ENCODE assay signal across 13 mouse cellular contexts in genomic region chr10:18237191-18237590, GRCm38 (mm10). TPM values are rescaled to one million over a fixed set of nuclear protein-coding genes. Genes with fewer than 3 reads are reported as not detected.
DNase-seq lines count a peak whose midpoint lies in the region; ATAC-seq and TF ChIP-seq lines count a peak whose summit lies in the region.
"Had no signal": no experiment of that assay in that cellular context is flagged by ENCODE, and none has a peak within 500 bp of the region (broad histone marks: within the 10 kb centered on the region; RNA-seq: fewer than 3 reads in every experiment).

No protein-coding gene starts in this region.

- H3K4me3 ChIP-seq in liver, postnatal 0 days (ENCODE audit: low read depth, low read length): no peak overlapping the region
- no peak overlapping the region for H3K4me3 ChIP-seq in liver, embryonic 11.5 days (ENCODE audit: low read depth, low read length)
- no peak overlapping the region for H3K4me3 ChIP-seq in hindbrain, embryonic 12.5 days
- no peak overlapping the region for H3K4me3 ChIP-seq in hindbrain, embryonic 10.5 days
- H3K4me3 ChIP-seq: liver, embryonic 15.5 days had no signal

- H3K36me3 ChIP-seq in liver, postnatal 0 days (replicated peaks; ENCODE audit: insufficient read depth, low read length): no peaks in the 10 kb centered on the region
- no peaks in the 10 kb centered on the region for H3K36me3 ChIP-seq in liver, embryonic 11.5 days (ENCODE audit: control insufficient read depth, insufficient read depth, low read length)
- no peaks in the 10 kb centered on the region for H3K36me3 ChIP-seq in hindbrain, embryonic 12.5 days
- no peaks in the 10 kb centered on the region for H3K36me3 ChIP-seq in hindbrain, embryonic 10.5 days
- H3K36me3 ChIP-seq: liver, embryonic 15.5 days had no signal

- no peak for TF ChIP-seq CTCF in liver, postnatal 0 days (IDR thresholded peaks at IDR 0.05; ENCODE audit: low read depth)

- no peak overlapping the region for H3K9ac ChIP-seq in liver, postnatal 0 days (replicated peaks)
- no peak overlapping the region for H3K9ac ChIP-seq in liver, embryonic 11.5 days (ENCODE audit: low read depth, low read length)
- H3K9ac ChIP-seq in hindbrain, embryonic 12.5 days: no peak overlapping the region
- H3K9ac ChIP-seq: liver, embryonic 15.5 days had no signal

- intact Hi-C loops in heart, postnatal 36 days (cut with DNase I): loop anchor here (2.0 kb wide), 1 partner anchor 150 kb away; no protein-coding TSS in a partner anchor

- no peak for TF ChIP-seq EP300 in liver, postnatal 0 days (IDR thresholded peaks at IDR 0.05; ENCODE audit: low read depth)

- DNase-seq in adrenal gland, adult (ENCODE audit: inconsistent age in 2 of 2, low spot score in 1 of 2): peak; percentile 71 to 88
- DNase-seq in adrenal gland, postnatal 4 days (ENCODE audit: low spot score in 2 of 2): no peak
- peak; percentile 29 for DNase-seq in liver, postnatal 0 days
- DNase-seq in liver, embryonic 11.5 days (ENCODE audit: low spot score): no peak
- DNase-seq in heart, postnatal 36 days: peak; percentile 42 to 46
- DNase-seq in hindbrain, embryonic 10.5 days (ENCODE audit: low spot score): no peak
- DNase-seq: kidney, adult 18-20 months had no signal

- peaks cover 4% of the 10 kb centered on the region for H3K4me1 ChIP-seq in liver, postnatal 0 days (ENCODE audit: insufficient read depth)
- 0 out of 2 replicates have a peak, but pooled peaks cover 3% of the 10 kb centered on the region for H3K4me1 ChIP-seq in liver, embryonic 11.5 days (replicated peaks; ENCODE audit: control insufficient read depth, insufficient read depth, low read length)
- H3K4me1 ChIP-seq in hindbrain, embryonic 12.5 days: peaks cover 5% of the 10 kb centered on the region; the same call in 1 of the 2 replicates
- peaks cover 6% of the 10 kb centered on the region; the same call in 1 of the 2 replicates for H3K4me1 ChIP-seq in hindbrain, embryonic 10.5 days (replicated peaks)

- no peaks in the 10 kb centered on the region for H3K27me3 ChIP-seq in liver, postnatal 0 days (ENCODE audit: insufficient read depth, low read length)
- H3K27me3 ChIP-seq in liver, embryonic 11.5 days (replicated peaks; ENCODE audit: control insufficient read depth, insufficient read depth, low read length): no peaks in the 10 kb centered on the region
- no peaks in the 10 kb centered on the region for H3K27me3 ChIP-seq in hindbrain, embryonic 12.5 days
- no peaks in the 10 kb centered on the region for H3K27me3 ChIP-seq in hindbrain, embryonic 10.5 days (ENCODE audit: insufficient read depth, poor library complexity, severe bottlenecking)
- H3K27me3 ChIP-seq: liver, embryonic 15.5 days; Patski had no signal

- H3K27ac ChIP-seq in liver, postnatal 0 days (ENCODE audit: low read depth): no peak overlapping the region
- no peak overlapping the region for H3K27ac ChIP-seq in liver, embryonic 11.5 days (ENCODE audit: low read depth, low read length)
- H3K27ac ChIP-seq in hindbrain, embryonic 12.5 days: no peak overlapping the region
- no peak overlapping the region for H3K27ac ChIP-seq in hindbrain, embryonic 10.5 days
- H3K27ac ChIP-seq: liver, embryonic 15.5 days had no signal

- no peaks in the 10 kb centered on the region for H3K9me3 ChIP-seq in liver, postnatal 0 days (ENCODE audit: low read length)
- H3K9me3 ChIP-seq in liver, embryonic 11.5 days (ENCODE audit: control insufficient read depth, low read length): no peaks in the 10 kb centered on the region
- H3K9me3 ChIP-seq in hindbrain, embryonic 12.5 days (replicated peaks): no peaks in the 10 kb centered on the region
- H3K9me3 ChIP-seq in hindbrain, embryonic 10.5 days: no peaks in the 10 kb centered on the region
- H3K9me3 ChIP-seq: liver, embryonic 15.5 days had no signal

- WGBS in liver, postnatal 0 days (ENCODE audit: insufficient replicate concordance): 57% methylated on average over 7 of the region's 7 CpGs
- 82% methylated on average over 7 of the region's 7 CpGs for WGBS in liver, embryonic 11.5 days
- 92% methylated on average over 7 of the region's 7 CpGs for WGBS in hindbrain, embryonic 12.5 days
- WGBS in hindbrain, embryonic 10.5 days: 92% methylated on average over 7 of the region's 7 CpGs

- ATAC-seq in liver, postnatal 0 days: no peak
- ATAC-seq in liver, embryonic 11.5 days (replicated peaks; ENCODE audit: low FRiP score): no peak
- peak; percentile 42 for ATAC-seq in neutrophil, adult 5-6 weeks (ENCODE audit: extremely low read depth, insufficient number of reproducible peaks, low FRiP score, poor library complexity, severe bottlenecking)
- no peak for ATAC-seq in hindbrain, embryonic 12.5 days (ENCODE audit: low FRiP score)
- ATAC-seq: midbrain, embryonic 16.5 days; Patski had no signal

- no peak overlapping the region for H3K4me2 ChIP-seq in liver, postnatal 0 days (ENCODE audit: low read depth, low read length)
- H3K4me2 ChIP-seq in liver, embryonic 11.5 days: no peak overlapping the region
- no peak overlapping the region for H3K4me2 ChIP-seq in hindbrain, embryonic 12.5 days (replicated peaks)
- H3K4me2 ChIP-seq: liver, embryonic 15.5 days had no signal

RNA-seq across cellular contexts. Expression of gene Ccdc28a, which starts 2.4 kb away (rescaled TPM):
- total RNA-seq in adrenal gland, postnatal 4 days (2021): 10 to 100 TPM; 10.3 to 10.7 TPM
- polyA plus RNA-seq in liver, postnatal 0 days (2015; fragmentation: Nextera tagmentation; extraction: Ambion mirVana): 9.0 and 14.6 TPM in 2 replicates
- polyA plus RNA-seq in liver, embryonic 11.5 days (2014; fragmentation: Nextera tagmentation; extraction: Ambion mirVana): 12.6 and 13.5 TPM in 2 replicates
- total RNA-seq in heart, postnatal 36 days (2021): 10 to 100 TPM; 15.0 to 16.1 TPM
- total RNA-seq in neutrophil, adult 5-6 weeks (2017): 12.0 and 19.0 TPM in 2 replicates
- polyA plus RNA-seq in hindbrain, embryonic 12.5 days (2016; fragmentation: Nextera tagmentation; extraction: Ambion mirVana): 7.3 and 8.2 TPM in 2 replicates
- polyA plus RNA-seq in hindbrain, embryonic 10.5 days (2016; fragmentation: Nextera tagmentation; extraction: Ambion mirVana): 5.9 and 8.3 TPM in 2 replicates

RNA-seq across cellular contexts. Expression of gene Ect2l, which starts 26.5 kb away (rescaled TPM):
- total RNA-seq in adrenal gland, postnatal 4 days (2021): under 1 TPM in 1 of 2 experiments, not detected in 1; 0.31 TPM
- polyA plus RNA-seq in liver, postnatal 0 days (2015; fragmentation: Nextera tagmentation; extraction: Ambion mirVana): not detected in 2 replicates
- 0.27 TPM in 1 of 2 replicates, not detected in the other for polyA plus RNA-seq in liver, embryonic 11.5 days (2014; fragmentation: Nextera tagmentation; extraction: Ambion mirVana)
- total RNA-seq in heart, postnatal 36 days (2021): not detected
- total RNA-seq in neutrophil, adult 5-6 weeks (2017): not detected in 2 replicates
- polyA plus RNA-seq in hindbrain, embryonic 12.5 days (2016; fragmentation: Nextera tagmentation; extraction: Ambion mirVana): 0.23 and 0.48 TPM in 2 replicates
- 0.30 and 0.54 TPM in 2 replicates for polyA plus RNA-seq in hindbrain, embryonic 10.5 days (2016; fragmentation: Nextera tagmentation; extraction: Ambion mirVana)
- total RNA-seq: common myeloid progenitor, adult 5-6 weeks had no signal
- polyA plus RNA-seq: liver, embryonic 15.5 days; Patski had no signal

Comparison
In these comparisons a context has a peak if more than half of its experiments do, and no peak if none do; other contexts are left out.
1. DNase-seq: peak in adrenal gland, adult (2 of 2), liver, postnatal 0 days (single experiment) and heart, postnatal 36 days (2 of 2); none in adrenal gland, postnatal 4 days (0 of 2), liver, embryonic 11.5 days (single experiment) and hindbrain, embryonic 10.5 days (single experiment).